Mouse (Mus musculus) olfactory bulb, adult 2 months (tissue): ENCODE measurements around the gene Fez2.

Experiments
- CTCF ChIP-seq: fragments of 200-500 bp; IDR thresholded peaks from 2 replicates; pipeline ENCODE4 v1.5.1; 2012; ENCODE audit warnings: low read depth, mild to moderate bottlenecking, low read length, moderate library complexity; ENCODE audit not compliant: insufficient read depth
- POLR2A ChIP-seq: fragments of 200-500 bp; IDR thresholded peaks from 2 replicates; pipeline ENCODE4 v1.6.1; 2012; ENCODE audit warnings: mild to moderate bottlenecking, low read depth, low read length, moderate library complexity; ENCODE audit not compliant: insufficient read depth

GRCm38 (mm10) chr17:78403804-78404203 lies 14.1 kb downstream of the Fez2 start:
- TF ChIP-seq POLR2A: no peak
- TF ChIP-seq CTCF: no peak
